Mouse (Mus musculus): ENCODE results near the gene Slc2a2. TPM values are rescaled to one million over a fixed set of nuclear protein-coding genes. Genes with fewer than 3 reads are reported as not detected.

Slc2a2 gene
- polyA plus RNA-seq, 1 experiment from 2014 or later: 0.17 TPM

- H3K27me3 ChIP-seq (replicated peaks): 0 out of 2 replicates have a peak, but pooled peaks cover 3% of the 10 kb centered on the region
- H3K4me3 ChIP-seq: no peak overlapping the region
- H3K4me2 ChIP-seq: no peak overlapping the region
- no peak overlapping the region for H3K9ac ChIP-seq
- H3K27ac ChIP-seq (ENCODE audit: poor library complexity, severe bottlenecking): no peak overlapping the region
- no peaks in the 10 kb centered on the region for H3K4me1 ChIP-seq (replicated peaks)
- no peaks in the 10 kb centered on the region for H3K9me3 ChIP-seq (replicated peaks)
- H3K36me3 ChIP-seq: no peaks in the 10 kb centered on the region
- WGBS: 66% methylated on average over 4 of the region's 4 CpGs
- ATAC-seq (ENCODE audit: insufficient number of reproducible peaks, low FRiP score): no peak
Observed at GRCm38 (mm10) chr3:28699601-28700000, 1.9 kb downstream of the Slc2a2 start.

- no peak overlapping the region for H3K4me3 ChIP-seq
- 51% methylated on average over 10 of the region's 10 CpGs for WGBS
Observed at GRCm38 (mm10) chr3:28705522-28706137, 7.9 kb downstream of the Slc2a2 start.

GRCm38 (mm10) chr3:28706736-28707135 is 9.0 kb downstream of the Slc2a2 start:
- H3K4me2 ChIP-seq: no peak overlapping the region
- no peak overlapping the region for H3K4me3 ChIP-seq
- 65% methylated on average over 4 of the region's 4 CpGs for WGBS
- H3K27me3 ChIP-seq (replicated peaks): no peaks in the 10 kb centered on the region
- no peaks in the 10 kb centered on the region for H3K4me1 ChIP-seq (replicated peaks)
- no peaks in the 10 kb centered on the region for H3K36me3 ChIP-seq
- ATAC-seq (ENCODE audit: insufficient number of reproducible peaks, low FRiP score): no peak
- no peak overlapping the region for H3K27ac ChIP-seq (ENCODE audit: poor library complexity, severe bottlenecking)
- H3K9me3 ChIP-seq (replicated peaks): no peaks in the 10 kb centered on the region
- no peak overlapping the region for H3K9ac ChIP-seq

More at GRCm38 (mm10) chr3:28705522-28706137, 7.9 kb downstream of the Slc2a2 start:
- ATAC-seq (ENCODE audit: insufficient number of reproducible peaks, low FRiP score): no peak
- no peak overlapping the region for H3K27ac ChIP-seq (ENCODE audit: poor library complexity, severe bottlenecking)
- no peaks in the 10 kb centered on the region for H3K36me3 ChIP-seq
- no peaks in the 10 kb centered on the region for H3K9me3 ChIP-seq (replicated peaks)
- no peaks in the 10 kb centered on the region for H3K4me1 ChIP-seq (replicated peaks)
- H3K27me3 ChIP-seq (replicated peaks): no peaks in the 10 kb centered on the region
- no peak overlapping the region for H3K4me2 ChIP-seq
- H3K9ac ChIP-seq: no peak overlapping the region

- no peak overlapping the region for H3K27ac ChIP-seq (ENCODE audit: poor library complexity, severe bottlenecking)
- no peak overlapping the region for H3K4me3 ChIP-seq
- H3K4me2 ChIP-seq: no peak overlapping the region
- WGBS: 46% methylated on average over 1 of the region's 1 CpGs
- H3K4me1 ChIP-seq (replicated peaks): no peaks in the 10 kb centered on the region
- no peaks in the 10 kb centered on the region for H3K9me3 ChIP-seq (replicated peaks)
- no peaks in the 10 kb centered on the region for H3K27me3 ChIP-seq (replicated peaks)
- H3K36me3 ChIP-seq: no peaks in the 10 kb centered on the region
- no peak overlapping the region for H3K9ac ChIP-seq
- no peak for ATAC-seq (ENCODE audit: insufficient number of reproducible peaks, low FRiP score)
Observed at GRCm38 (mm10) chr3:28709740-28710139, 12.0 kb downstream of the Slc2a2 start.

DNA sequence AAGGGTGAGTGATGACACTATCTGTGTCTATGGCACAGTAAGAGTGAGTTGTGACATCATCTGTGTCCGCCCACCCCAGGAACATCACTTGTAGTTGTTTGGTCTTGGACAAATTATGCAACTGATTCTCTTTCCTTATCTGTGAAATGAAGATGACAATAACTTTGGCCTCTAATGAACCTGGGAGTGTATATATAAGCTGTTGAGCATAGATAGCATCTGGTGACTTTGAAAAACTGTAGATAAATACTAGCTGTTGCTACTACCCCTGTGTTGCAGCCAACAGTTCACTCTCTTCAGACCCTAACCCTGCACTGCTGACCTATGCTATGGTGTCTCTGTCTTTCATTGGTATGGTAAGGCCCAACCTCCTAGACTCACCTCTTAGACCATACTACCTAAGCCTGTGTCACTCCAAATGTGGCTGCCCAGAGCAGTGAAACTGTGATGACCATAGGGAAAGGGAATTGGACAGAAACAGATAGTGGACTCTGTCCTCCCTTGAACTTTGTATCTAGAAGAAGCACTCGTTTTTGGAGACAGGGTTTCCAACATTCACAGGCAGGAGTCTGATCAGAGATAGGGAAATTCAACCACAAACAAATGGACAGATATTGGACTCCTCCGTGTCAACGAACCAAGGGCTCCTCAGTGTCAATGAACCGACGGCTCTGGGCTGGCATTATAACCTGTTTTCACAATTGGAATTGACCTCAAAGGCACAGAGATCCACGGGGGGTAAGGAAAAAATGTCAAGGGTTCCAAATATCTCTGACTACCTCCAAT is 16.4 kb downstream of the Slc2a2 start:
- H3K27ac ChIP-seq (ENCODE audit: poor library complexity, severe bottlenecking): no peak overlapping the region
- H3K4me3 ChIP-seq: no peak overlapping the region
- H3K36me3 ChIP-seq: no peaks in the 10 kb centered on the region
- no peaks in the 10 kb centered on the region for H3K4me1 ChIP-seq (replicated peaks)
- WGBS: 69% methylated on average over 7 of the region's 7 CpGs
- no peak overlapping the region for H3K4me2 ChIP-seq
- no peak for ATAC-seq (ENCODE audit: insufficient number of reproducible peaks, low FRiP score)
- H3K9me3 ChIP-seq (replicated peaks): no peaks in the 10 kb centered on the region
- H3K9ac ChIP-seq: no peak overlapping the region
- H3K27me3 ChIP-seq (replicated peaks): no peaks in the 10 kb centered on the region

DNA sequence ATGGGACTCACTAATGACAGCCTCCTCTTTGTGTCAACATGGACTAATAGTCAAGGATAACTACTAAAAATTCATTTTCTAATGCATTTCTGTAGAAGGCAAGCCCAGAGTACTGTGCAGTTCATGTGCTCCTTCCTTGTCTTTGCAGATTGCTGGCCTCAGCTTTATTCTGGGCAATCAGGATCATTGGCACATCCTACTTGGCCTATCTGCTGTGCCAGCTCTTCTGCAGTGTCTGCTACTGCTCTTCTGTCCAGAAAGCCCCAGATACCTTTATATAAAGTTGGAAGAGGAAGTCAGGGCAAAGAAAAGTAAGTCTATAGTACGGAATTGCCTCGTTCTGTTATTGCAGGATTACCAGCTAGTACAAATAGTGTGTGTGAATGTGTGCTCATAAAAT is 20.8 kb downstream of the Slc2a2 start:
- Histone ChIP-seq H3K4me3 (no peak overlapping the region), H3K27me3 (replicated peaks) (no peaks in the 10 kb centered on the region), H3K36me3 (no peaks in the 10 kb centered on the region), H3K9me3 (replicated peaks) (no peaks in the 10 kb centered on the region), H3K4me2 (no peak overlapping the region), H3K9ac (no peak overlapping the region), H3K27ac (ENCODE audit: poor library complexity, severe bottlenecking) (no peak overlapping the region), H3K4me1 (replicated peaks) (0 out of 2 replicates have a peak, but pooled peaks cover 5% of the 10 kb centered on the region)
- no peak for ATAC-seq (ENCODE audit: insufficient number of reproducible peaks, low FRiP score)
- 87% methylated on average over 2 of the region's 2 CpGs for WGBS

DNA sequence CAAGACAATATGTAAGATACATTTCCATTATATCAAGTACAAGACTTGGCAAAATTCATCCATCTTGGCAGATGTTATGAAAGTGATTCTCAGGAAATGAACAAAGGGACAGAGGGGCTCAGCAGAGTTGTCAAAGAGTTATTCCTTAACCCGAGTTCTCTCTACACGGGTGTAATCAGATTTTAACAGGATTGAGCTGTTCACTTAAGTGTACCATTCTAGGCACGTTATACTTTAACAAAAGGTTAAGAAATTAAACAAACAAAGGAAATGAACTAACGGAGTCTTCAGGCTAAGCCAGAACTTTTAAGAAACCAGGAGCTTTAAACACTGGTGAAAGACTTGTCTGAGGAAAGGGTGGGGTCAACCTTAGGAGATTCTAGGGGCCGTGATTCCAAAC is 23.5 kb downstream of the Slc2a2 start:
- H3K9ac ChIP-seq: no peak overlapping the region
- 0 out of 2 replicates have a peak, but pooled peaks cover 5% of the 10 kb centered on the region for H3K4me1 ChIP-seq (replicated peaks)
- no peak overlapping the region for H3K4me2 ChIP-seq
- H3K27me3 ChIP-seq (replicated peaks): no peaks in the 10 kb centered on the region
- no peak overlapping the region for H3K27ac ChIP-seq (ENCODE audit: poor library complexity, severe bottlenecking)
- no peak overlapping the region for H3K4me3 ChIP-seq
- WGBS: 70% methylated on average over 5 of the region's 5 CpGs
- ATAC-seq (ENCODE audit: insufficient number of reproducible peaks, low FRiP score): no peak
- H3K36me3 ChIP-seq: no peaks in the 10 kb centered on the region
- no peaks in the 10 kb centered on the region for H3K9me3 ChIP-seq (replicated peaks)

GRCm38 (mm10) chr3:28721838-28722237 is 24.1 kb downstream of the Slc2a2 start:
- H3K27ac ChIP-seq (ENCODE audit: poor library complexity, severe bottlenecking): no peak overlapping the region
- no peak overlapping the region for H3K9ac ChIP-seq
- H3K9me3 ChIP-seq (replicated peaks): no peaks in the 10 kb centered on the region
- H3K36me3 ChIP-seq: no peaks in the 10 kb centered on the region
- 0 out of 2 replicates have a peak, but pooled peaks cover 5% of the 10 kb centered on the region for H3K4me1 ChIP-seq (replicated peaks)
- H3K4me2 ChIP-seq: no peak overlapping the region
- no peaks in the 10 kb centered on the region for H3K27me3 ChIP-seq (replicated peaks)
- WGBS: 37% methylated on average over 7 of the region's 7 CpGs
- no peak overlapping the region for H3K4me3 ChIP-seq
- ATAC-seq (ENCODE audit: insufficient number of reproducible peaks, low FRiP score): no peak

DNA sequence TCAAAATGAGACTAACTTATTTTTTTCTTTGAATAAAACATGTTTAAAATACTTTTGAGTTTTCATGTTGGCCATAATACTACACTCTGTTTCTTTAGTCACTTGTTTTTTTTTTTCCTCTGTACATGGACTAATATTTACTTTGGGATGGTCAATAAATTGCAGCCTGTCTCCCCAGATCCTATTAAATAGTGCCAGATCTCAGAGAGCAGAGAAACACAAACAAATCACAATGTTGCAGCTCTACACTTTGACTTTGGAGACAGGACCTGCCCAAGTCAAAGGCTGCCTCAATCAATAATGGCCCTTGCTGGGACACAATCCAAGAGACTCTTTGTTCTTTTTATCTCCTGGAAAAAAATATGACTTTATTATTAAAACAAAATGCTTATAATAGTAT is 24.8 kb downstream of the Slc2a2 start:
- H3K4me1 ChIP-seq (replicated peaks): 0 out of 2 replicates have a peak, but pooled peaks cover 5% of the 10 kb centered on the region

DNA sequence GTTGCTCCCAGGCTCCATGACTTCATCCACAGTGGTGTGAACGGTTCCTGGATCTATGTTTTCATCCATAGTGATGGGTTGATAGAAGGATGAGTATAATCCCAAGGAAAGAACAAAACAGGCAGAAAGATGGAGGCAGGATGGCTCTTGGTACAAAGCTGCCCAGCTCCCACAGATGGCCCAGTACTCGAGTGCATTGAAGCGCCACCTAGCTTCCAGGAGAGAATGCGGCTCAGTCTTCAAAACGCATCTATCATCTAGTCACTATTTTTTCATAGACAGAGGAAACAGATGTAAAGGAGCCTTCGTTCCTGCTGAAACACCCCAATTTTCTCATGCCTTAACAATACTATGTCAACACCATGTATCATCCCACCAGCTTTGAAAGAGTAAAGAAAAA is 25.8 kb downstream of the Slc2a2 start:
- Histone ChIP-seq H3K9me3 (replicated peaks) (0 out of 2 replicates have a peak, but pooled peaks cover 2% of the 10 kb centered on the region), H3K27me3 (replicated peaks) (no peaks in the 10 kb centered on the region), H3K36me3 (no peaks in the 10 kb centered on the region), H3K4me3 (no peak overlapping the region), H3K27ac (ENCODE audit: poor library complexity, severe bottlenecking) (no peak overlapping the region), H3K4me1 (replicated peaks) (0 out of 2 replicates have a peak, but pooled peaks cover 5% of the 10 kb centered on the region), H3K9ac (no peak overlapping the region), H3K4me2 (no peak overlapping the region)
- no peak for ATAC-seq (ENCODE audit: insufficient number of reproducible peaks, low FRiP score)
- 56% methylated on average over 6 of the region's 6 CpGs for WGBS

More for the DNA sequence above, 24.8 kb downstream of the Slc2a2 start:
- 0 out of 2 replicates have a peak, but pooled peaks cover 2% of the 10 kb centered on the region for H3K9me3 ChIP-seq (replicated peaks)
- H3K27ac ChIP-seq (ENCODE audit: poor library complexity, severe bottlenecking): no peak overlapping the region
- H3K9ac ChIP-seq: no peak overlapping the region
- no peaks in the 10 kb centered on the region for H3K27me3 ChIP-seq (replicated peaks)
- H3K36me3 ChIP-seq: no peaks in the 10 kb centered on the region
- no peak for ATAC-seq (ENCODE audit: insufficient number of reproducible peaks, low FRiP score)
- H3K4me2 ChIP-seq: no peak overlapping the region
- no peak overlapping the region for H3K4me3 ChIP-seq

- 91% methylated on average over 13 of the region's 13 CpGs for WGBS
- no peak for ATAC-seq (ENCODE audit: insufficient number of reproducible peaks, low FRiP score)
- H3K4me3 ChIP-seq: no peak overlapping the region
Observed at GRCm38 (mm10) chr3:28725203-28725602, 27.5 kb downstream of the Slc2a2 start.

More at GRCm38 (mm10) chr3:28725203-28725602, 27.5 kb downstream of the Slc2a2 start:
- Histone ChIP-seq H3K27me3 (replicated peaks) (no peaks in the 10 kb centered on the region), H3K4me2 (no peak overlapping the region), H3K4me1 (replicated peaks) (0 out of 2 replicates have a peak, but pooled peaks cover 5% of the 10 kb centered on the region), H3K36me3 (no peaks in the 10 kb centered on the region), H3K9ac (no peak overlapping the region), H3K27ac (ENCODE audit: poor library complexity, severe bottlenecking) (no peak overlapping the region), H3K9me3 (replicated peaks) (0 out of 2 replicates have a peak, but pooled peaks cover 2% of the 10 kb centered on the region)
